Mouse (Mus musculus) thymus, adult 2 months (tissue): ENCODE data around the gene Kcnj13. TPM values are rescaled to one million over a fixed set of nuclear protein-coding genes. Genes with fewer than 3 reads are reported as not detected.

Experiments
- DNase-seq: peaks from one replicate; pipeline ENCODE4 v3.0.0; 2021
- H3K27ac ChIP-seq: fragments of 200-500 bp; 2 replicates; pipeline ENCODE4 v1.5.1; 2012; ENCODE audit warnings: low read length, control low read depth; ENCODE audit not compliant: control insufficient read depth, insufficient read depth
- H3K27me3 ChIP-seq: fragments of 200-500 bp; 2 replicates; pipeline ENCODE4 v1.6.1; 2012; ENCODE audit warnings: mild to moderate bottlenecking, low read length, moderate library complexity, mixed read lengths; ENCODE audit not compliant: control insufficient read depth, insufficient read depth
- H3K36me3 ChIP-seq: fragments of 200-500 bp; 2 replicates; pipeline ENCODE4 v1.6.1; 2012; ENCODE audit warnings: mild to moderate bottlenecking, low read length, moderate library complexity; ENCODE audit not compliant: control insufficient read depth, insufficient read depth
- H3K4me1 ChIP-seq: fragments of 200-500 bp; replicated peaks from 2 replicates; pipeline ENCODE4 v1.6.1; 2012; ENCODE audit warnings: low read length; ENCODE audit not compliant: control insufficient read depth, insufficient read depth
- H3K4me3 ChIP-seq: fragments of 200-500 bp; 2 replicates; pipeline ENCODE4 v1.5.1; 2012; ENCODE audit warnings: mild to moderate bottlenecking, low read length, control low read depth, moderate library complexity; ENCODE audit not compliant: control insufficient read depth, insufficient read depth
- CTCF ChIP-seq: fragments of 200-500 bp; IDR thresholded peaks from 2 replicates; pipeline ENCODE4 v1.5.1; 2012; ENCODE audit warnings: mild to moderate bottlenecking, control low read depth, low read length, moderate library complexity, borderline replicate concordance; ENCODE audit not compliant: control insufficient read depth, poor library complexity, insufficient read depth; ENCODE audit errors: extremely low read depth
- POLR2A ChIP-seq: fragments of 200-500 bp; IDR thresholded peaks from 2 replicates; pipeline ENCODE4 v1.6.1; 2012; ENCODE audit warnings: mild to moderate bottlenecking, low read length, control low read depth, moderate library complexity; ENCODE audit not compliant: control insufficient read depth, poor library complexity, insufficient read depth; ENCODE audit errors: extremely low read depth
- WGBS: fragments of 180-500 bp; shearing (Covaris S2); methylation state at CpG from one replicate; pipeline ENCODE4 v1.1.7; 2018; 5-methylcytosine and 5-hydroxymethylcytosine counted together
- polyA plus RNA-seq: library from polyadenylated mRNA; depleted of rRNA; stranded (reverse); fragments of >200 nt; gene quantifications from 2 replicates; pipeline ENCODE4 v1.2.3, GENCODE M21; 2012; rRNA removed

Gene Kcnj13
- not detected in 2 replicates for polyA plus RNA-seq

DNA sequence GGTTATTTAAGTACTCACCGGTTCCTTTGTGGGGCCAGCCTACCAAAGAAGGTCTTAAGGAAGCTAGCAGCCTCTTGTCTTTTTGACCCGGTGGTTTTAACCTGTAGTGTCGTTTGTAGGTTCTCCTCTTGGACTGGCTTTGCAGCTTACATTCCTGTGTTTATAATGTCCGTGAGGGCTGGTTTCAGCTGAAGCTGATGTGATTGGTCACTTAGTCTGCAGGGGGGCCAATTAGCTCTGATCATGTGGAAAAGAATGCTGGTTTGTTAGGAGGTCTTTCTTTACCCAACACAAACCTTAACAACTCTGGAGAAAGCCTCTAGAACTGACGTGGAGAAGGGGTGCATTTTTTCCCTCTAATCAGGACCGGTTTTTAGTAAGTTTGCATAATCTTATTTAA, at the start of gene Kcnj13:
Gene Kcnj13 (minus strand): TSS at position 136 of the 400 bp plus-strand sequence.
- DNase-seq, result no peak
- Histone ChIP-seq H3K4me1 (no peaks in the 10 kb centered on the region), H3K4me3 (no peak within 1 kb of the TSS), H3K27ac (no peak within 1 kb of the TSS), H3K27me3 (no peaks in the 10 kb centered on the region), H3K36me3 (no peaks in the 10 kb centered on the region)
- WGBS, result 93% methylated on average over 6 of the region's 6 CpGs
- TF ChIP-seq POLR2A (no peak), CTCF (no peak)

DNA sequence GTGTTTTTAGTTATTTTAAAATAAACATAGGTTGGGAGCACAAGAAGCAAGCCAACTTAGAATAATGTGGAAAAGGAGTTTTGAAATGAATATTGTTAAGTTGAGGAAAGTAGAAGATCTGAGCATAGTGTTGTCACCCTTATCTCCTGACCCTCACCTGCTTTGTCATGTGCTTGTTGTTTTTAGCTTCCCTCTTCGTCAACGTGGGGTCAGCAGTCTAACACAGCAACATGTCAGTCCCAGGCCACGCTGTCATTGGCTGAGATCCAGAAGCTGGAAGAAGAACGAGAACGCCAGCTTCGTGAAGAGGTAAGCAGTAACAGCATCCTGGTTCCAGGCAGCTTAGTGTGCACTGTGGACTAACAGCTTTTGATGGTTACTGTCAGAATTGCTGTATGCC, 42.1 kb upstream of the Kcnj13 start:
- Histone ChIP-seq H3K4me3 (no peak overlapping the region), H3K27me3 (no peaks in the 10 kb centered on the region), H3K27ac (no peak overlapping the region), H3K36me3 (peaks cover 61% of the 10 kb centered on the region), H3K4me1 (no peaks in the 10 kb centered on the region)
- no peak for DNase-seq
- WGBS, result 91% methylated on average over 6 of the region's 6 CpGs
- no peak for TF ChIP-seq CTCF
- no peak for TF ChIP-seq POLR2A

DNA sequence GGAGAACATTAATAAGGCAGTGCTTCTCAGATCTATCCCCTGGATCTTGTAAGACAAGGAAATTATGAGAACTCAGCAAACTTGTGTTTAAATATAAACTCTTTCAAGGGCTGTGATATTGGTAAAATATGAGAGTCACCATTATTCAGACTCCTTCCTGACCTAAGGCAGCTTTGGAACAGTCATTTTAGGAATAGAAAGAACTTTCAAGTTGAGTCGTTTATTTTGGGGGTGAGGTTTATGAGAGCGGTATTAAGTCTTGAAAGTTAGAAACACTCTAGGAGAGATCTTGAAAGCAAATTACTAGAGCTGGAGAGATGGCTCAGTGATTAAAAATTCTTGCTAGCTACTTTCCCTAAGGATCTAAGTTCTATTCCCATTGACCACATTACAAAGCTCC, 40.6 kb upstream of the Kcnj13 start:
- H3K27ac ChIP-seq, result no peak overlapping the region
- no peak for DNase-seq
- 97% methylated on average over 2 of the region's 2 CpGs for WGBS
- H3K4me1 ChIP-seq, result no peaks in the 10 kb centered on the region
- H3K27me3 ChIP-seq, result no peaks in the 10 kb centered on the region
- peaks cover 55% of the 10 kb centered on the region for H3K36me3 ChIP-seq
- TF ChIP-seq POLR2A (no peak), CTCF (no peak)
- no peak overlapping the region for H3K4me3 ChIP-seq

DNA sequence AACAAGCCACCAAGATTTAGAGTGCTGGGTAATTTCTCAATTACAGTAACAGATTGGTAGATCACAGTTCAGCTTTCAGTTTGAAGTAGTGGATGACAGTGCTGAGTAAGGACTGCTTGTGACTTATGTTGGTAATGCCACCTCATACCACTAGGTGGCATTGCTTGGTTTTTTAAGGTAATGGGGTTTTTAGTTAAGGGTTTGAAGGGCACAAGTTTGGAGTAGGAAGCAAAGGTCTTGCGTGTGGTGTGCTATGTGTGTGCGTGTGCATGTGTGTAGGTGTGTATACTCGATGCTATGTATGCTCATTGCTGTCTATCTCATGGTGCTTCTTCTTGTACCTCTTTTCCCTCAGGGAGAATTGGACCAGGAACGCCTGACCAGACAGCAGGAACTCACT, 24.2 kb upstream of the Kcnj13 start:
- Histone ChIP-seq H3K4me3 (no peak overlapping the region), H3K27me3 (no peaks in the 10 kb centered on the region), H3K27ac (no peak overlapping the region), H3K4me1 (no peaks in the 10 kb centered on the region), H3K36me3 (peaks cover 29% of the 10 kb centered on the region)
- TF ChIP-seq POLR2A (no peak), CTCF (no peak)
- peak; percentile 27 for DNase-seq
- 80% methylated on average over 4 of the region's 4 CpGs for WGBS

DNA sequence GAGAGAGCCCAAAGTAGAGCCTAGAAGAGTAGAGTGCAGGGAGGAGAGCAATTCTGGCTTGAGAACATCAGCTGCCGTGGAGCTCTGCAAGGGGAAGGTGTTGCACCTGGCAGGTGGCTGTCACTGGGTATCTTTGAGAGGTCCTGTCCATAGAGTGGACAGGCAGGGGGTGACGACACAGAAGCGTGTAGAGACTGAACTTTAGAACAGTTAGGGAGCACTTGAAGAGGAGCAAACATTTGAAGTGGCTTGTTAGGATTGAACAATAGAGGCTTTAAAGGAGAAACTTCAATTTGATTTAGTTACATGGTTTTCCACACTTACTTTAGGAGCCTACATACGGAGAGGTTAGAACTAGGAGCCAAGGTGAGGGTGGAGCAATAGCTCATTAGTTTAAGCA, 14.9 kb upstream of the Kcnj13 start:
- Histone ChIP-seq H3K4me3 (no peak overlapping the region), H3K4me1 (no peaks in the 10 kb centered on the region), H3K36me3 (peaks cover 61% of the 10 kb centered on the region), H3K27me3 (no peaks in the 10 kb centered on the region), H3K27ac (no peak overlapping the region)
- 97% methylated on average over 4 of the region's 4 CpGs for WGBS
- no peak for DNase-seq
- TF ChIP-seq POLR2A, result no peak
- no peak for TF ChIP-seq CTCF

DNA sequence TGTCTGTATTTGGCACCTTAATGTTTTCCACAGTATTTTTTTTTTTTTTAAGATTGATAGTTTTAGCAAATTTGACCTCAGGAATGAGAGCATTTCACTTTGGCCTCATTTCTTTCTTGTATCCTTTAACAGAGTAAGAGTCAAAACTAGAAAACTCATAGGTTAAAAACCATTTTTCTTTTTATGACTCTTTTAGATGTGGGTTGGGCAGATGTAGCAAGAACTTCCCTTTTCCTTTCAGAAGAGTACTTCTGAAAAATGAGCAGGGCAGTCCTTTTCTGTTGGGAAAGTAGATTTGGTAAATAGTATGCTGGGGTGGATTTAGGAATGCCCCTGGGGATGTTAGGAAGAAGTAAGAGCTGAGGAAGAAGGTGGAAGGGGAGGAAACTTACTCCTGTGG, 11.5 kb upstream of the Kcnj13 start:
- Histone ChIP-seq H3K36me3 (peaks cover 42% of the 10 kb centered on the region), H3K27ac (no peak overlapping the region), H3K27me3 (no peaks in the 10 kb centered on the region), H3K4me3 (no peak overlapping the region), H3K4me1 (no peaks in the 10 kb centered on the region)
- no peak for DNase-seq
- TF ChIP-seq POLR2A, result no peak

DNA sequence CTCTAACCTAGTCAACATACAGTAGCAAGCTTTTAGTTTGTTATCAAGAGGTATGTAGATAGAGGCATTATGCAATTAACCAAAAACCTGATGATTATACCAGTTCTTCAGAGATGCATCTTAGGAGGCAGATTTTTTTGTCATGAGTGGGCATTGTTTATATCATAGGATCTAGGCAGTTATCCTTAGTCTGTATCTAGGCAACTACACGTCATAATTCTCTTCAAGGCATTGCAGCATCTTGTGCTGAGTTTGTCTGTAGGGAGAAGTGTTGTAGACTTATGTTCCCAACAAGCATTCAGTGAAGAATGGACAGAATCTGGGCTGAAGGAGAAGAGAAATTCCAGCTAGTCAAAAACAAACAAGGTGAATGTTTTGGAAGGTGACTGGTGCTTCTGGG, 10.2 kb upstream of the Kcnj13 start:
- TF ChIP-seq CTCF (no peak), POLR2A (no peak)
- WGBS, result 96% methylated on average over 1 of the region's 1 CpGs
- no peak overlapping the region for H3K27ac ChIP-seq
- no peak overlapping the region for H3K4me3 ChIP-seq
- H3K4me1 ChIP-seq, result no peaks in the 10 kb centered on the region
- H3K36me3 ChIP-seq, result peaks cover 31% of the 10 kb centered on the region
- no peaks in the 10 kb centered on the region for H3K27me3 ChIP-seq
- DNase-seq, result no peak
